ENCODE assay signal across 28 mouse cellular contexts in the genomic region with DNA sequence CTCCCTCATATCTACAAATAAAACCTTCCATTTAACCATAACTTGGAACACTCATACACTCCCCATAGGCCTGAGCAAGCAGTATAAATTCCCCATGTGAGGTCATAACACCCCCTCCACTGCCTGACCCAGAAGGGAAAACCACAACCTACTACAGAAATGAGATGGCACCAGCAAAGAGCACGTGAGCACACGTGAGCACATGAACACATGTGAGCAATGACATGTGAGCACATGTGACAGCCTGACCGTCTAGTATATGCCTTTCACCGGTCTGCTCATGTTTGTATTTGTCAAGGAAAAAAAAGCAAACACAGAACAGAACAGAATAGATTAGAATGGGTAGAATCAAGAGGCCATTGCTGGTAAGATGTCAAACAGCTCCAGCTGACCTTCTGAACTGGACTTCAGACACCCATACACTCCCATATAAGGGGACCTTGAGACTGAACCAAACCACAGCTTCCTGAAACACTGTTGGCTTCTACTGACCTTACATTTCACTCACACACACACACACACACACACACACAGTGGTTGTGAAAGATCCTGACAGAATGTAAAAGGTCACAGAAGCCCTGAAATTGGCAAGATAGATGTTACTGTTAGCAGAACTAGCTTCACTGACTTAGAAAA. TPM values are rescaled to one million over a fixed set of nuclear protein-coding genes. Genes with fewer than 3 reads are reported as not detected.
DNase-seq lines count a peak whose midpoint lies in the region; ATAC-seq and TF ChIP-seq lines count a peak whose summit lies in the region.
"Not testable (repeated sequence)": the region's sequence is repeated elsewhere in the genome, so short reads cannot be mapped to it uniquely, and the experiment has no call there.
"Had no signal": no experiment of that assay in that cellular context is flagged by ENCODE, and none has a peak within 500 bp of the region (broad histone marks: within the 10 kb centered on the region; RNA-seq: fewer than 3 reads in every experiment).

No protein-coding gene starts in this region.

- not testable (repeated sequence) for H3K36me3 ChIP-seq in CH12.LX (replicated peaks in 1 of 2; ENCODE audit: control insufficient read depth in 1 of 2, insufficient read depth in 1 of 2, low read length in 1 of 2); intestine, embryonic 14.5 days (ENCODE audit: control insufficient read depth, insufficient read depth, low read length); liver, postnatal 0 days (replicated peaks; ENCODE audit: insufficient read depth, low read length)

- H3K4me1 ChIP-seq in CH12.LX (ENCODE audit: control insufficient read depth in 1 of 2, insufficient read depth in 2 of 2); intestine, embryonic 14.5 days (replicated peaks; ENCODE audit: control insufficient read depth, insufficient read depth, low read length); liver, postnatal 0 days (ENCODE audit: insufficient read depth): not testable (repeated sequence)

- not testable (repeated sequence) for H3K4me2 ChIP-seq in CH12.LX (ENCODE audit: insufficient read depth, low read depth, poor library complexity, severe bottlenecking); intestine, embryonic 14.5 days (ENCODE audit: low read length); liver, postnatal 0 days (ENCODE audit: low read depth, low read length)

- TF ChIP-seq EP300 in CH12.LX (IDR thresholded peaks at IDR 0.05; ENCODE audit: low read length); liver, postnatal 0 days (IDR thresholded peaks at IDR 0.05; ENCODE audit: low read depth): not testable (repeated sequence)

- H3K9me3 ChIP-seq in CH12.LX (replicated peaks; ENCODE audit: low read length); intestine, embryonic 14.5 days (ENCODE audit: control insufficient read depth, low read length); liver, postnatal 0 days (ENCODE audit: low read length): not testable (repeated sequence)

- not testable (repeated sequence) for TF ChIP-seq POLR2A in CH12.LX (IDR thresholded peaks at IDR 0.05; ENCODE audit: low read depth, low read length)

- H3K9ac ChIP-seq in CH12.LX (ENCODE audit: insufficient read depth, low read depth); intestine, embryonic 14.5 days (ENCODE audit: low read length); liver, postnatal 0 days (replicated peaks): not testable (repeated sequence)

- H3K79me2 ChIP-seq in CH12.LX (replicated peaks; ENCODE audit: control insufficient read depth, extremely low read depth, insufficient read depth, poor library complexity, severe bottlenecking) = not testable (repeated sequence)

- in situ Hi-C loops in CH12.LX (cut with MboI; ENCODE audit: low pct_ligation_motif_present, low pct_unique_long_range_greater_than_20kb, low sequenced_read_pairs) = not testable (repeated sequence)

- ATAC-seq in granulocyte monocyte progenitor cell, adult 5-6 weeks (replicated peaks; ENCODE audit: poor library complexity, severe bottlenecking) = peak; percentile 77
- not testable (repeated sequence) for ATAC-seq in intestine, embryonic 14.5 days (replicated peaks; ENCODE audit: low FRiP score, low TSS enrichment, low read depth)
- ATAC-seq in liver, postnatal 0 days = peak; percentile 77
- ATAC-seq in megakaryocyte-erythroid progenitor cell, adult 5-6 weeks (replicated peaks; ENCODE audit: low FRiP score, low TSS enrichment, poor library complexity, severe bottlenecking) = 0 out of 2 replicates have a peak, but pooled peaks have one; percentile 30

- not testable (repeated sequence) for H3K27me3 ChIP-seq in CH12.LX (replicated peaks); intestine, embryonic 14.5 days (replicated peaks; ENCODE audit: control insufficient read depth, insufficient read depth, low read length); liver, postnatal 0 days (ENCODE audit: insufficient read depth, low read length)

- H3K4me3 ChIP-seq in CH12.LX (replicated peaks in 1 of 3; ENCODE audit: low read depth in 2 of 3, low read length in 2 of 3, poor library complexity in 1 of 3); intestine, embryonic 14.5 days (ENCODE audit: low read depth, low read length); liver, postnatal 0 days (ENCODE audit: low read depth, low read length): not testable (repeated sequence)

- TF ChIP-seq CTCF in CH12.LX (conservative IDR thresholded peaks at IDR 0.05 in 1 of 2, IDR thresholded peaks at IDR 0.05 in 1 of 2; ENCODE audit: low read depth in 2 of 2, low read length in 2 of 2); liver, postnatal 0 days (IDR thresholded peaks at IDR 0.05; ENCODE audit: low read depth): not testable (repeated sequence)

- not testable (repeated sequence) for H3K27ac ChIP-seq in CH12.LX (ENCODE audit: insufficient read depth, low read depth); intestine, embryonic 14.5 days (ENCODE audit: low read depth); liver, postnatal 0 days (ENCODE audit: low read depth)

- DNase-seq in 416B (ENCODE audit: low read depth) (peak; percentile 88), CH12.LX (ENCODE audit: extremely low read depth) (peak; percentile 58)
- peak; percentile 55 for DNase-seq in adrenal gland, postnatal 10 days
- peak; percentile 2 for DNase-seq in intestine, embryonic 14.5 days (ENCODE audit: low spot score)
- not testable (repeated sequence) for DNase-seq in liver, postnatal 0 days
- DNase-seq in ovary, adult 18-20 months (ENCODE audit: low spot score) = peak; percentile 12

- WGBS in intestine, embryonic 14.5 days = 85% methylated on average over 4 of the region's 4 CpGs
- WGBS in liver, postnatal 0 days (ENCODE audit: insufficient replicate concordance) = 67% methylated on average over 4 of the region's 4 CpGs

- dilution Hi-C loops in CH12.LX (cut with MboI; ENCODE audit: extremely low pct_ligation_motif_present, extremely low pct_unique_long_range_greater_than_20kb, low sequenced_read_pairs) = not testable (repeated sequence)

- not testable (repeated sequence) for TF ChIP-seq RAD21 in CH12.LX (IDR thresholded peaks at IDR 0.05; ENCODE audit: low read depth, low read length)

TF ChIP-seq in CH12.LX, 34 proteins besides CTCF, POLR2A, EP300 and RAD21:
- peak; percentile 78 for TF ChIP-seq ETS1 (conservative IDR thresholded peaks at IDR 0.05; ENCODE audit: low read depth, low read length)
- TF ChIP-seq BHLHE40 (IDR thresholded peaks at IDR 0.05; ENCODE audit: low read depth, low read length) = peak; percentile 88
- peak; percentile 44; the same call in 1 of the 2 replicates for TF ChIP-seq JUND (conservative IDR thresholded peaks at IDR 0.05; ENCODE audit: low read depth, low read length)
- TF ChIP-seq IRF4 (IDR thresholded peaks at IDR 0.05; ENCODE audit: low read depth, low read length) = peak; percentile 67
- peak; percentile 37; the same call in 1 of the 2 replicates for TF ChIP-seq JUN (IDR thresholded peaks at IDR 0.05; ENCODE audit: insufficient read depth, low read depth, low read length)
- peak; percentile 43; the same call in 1 of the 2 replicates for TF ChIP-seq MYC (IDR thresholded peaks at IDR 0.05; ENCODE audit: low read depth, low read length)
- peak; percentile 59; the same call in 1 of the 2 replicates for TF ChIP-seq MAX (IDR thresholded peaks at IDR 0.05; ENCODE audit: low read length)
TF ChIP-seq in CH12.LX: peak in this region for 7; not testable (repeated sequence) for 27.

RNA-seq across cellular contexts. Expression of a gene that starts 13.1 kb away (rescaled TPM):
- 0.55 and 0.71 TPM in 2 replicates for total RNA-seq in CH12.LX (2012; rRNA removed)
- 2.2 and 2.7 TPM in 2 replicates for total RNA-seq in CH12.LX (2014; rRNA removed)
- 2.0 and 2.4 TPM in 2 replicates for polyA plus RNA-seq in CH12.LX (2012; ENCODE audit: insufficient read length, low read depth)
- under 1 TPM; 0.27 to 0.39 TPM for total RNA-seq in adrenal gland, postnatal 10 days (2021)
- total RNA-seq in granulocyte monocyte progenitor cell, adult 5-6 weeks (2014; fragmentation: Nextera tagmentation) = not detected in 2 replicates
- total RNA-seq in granulocyte monocyte progenitor cell, adult 5-6 weeks (2017) = not detected in 2 replicates
- polyA plus RNA-seq in intestine, embryonic 14.5 days (2014; fragmentation: Nextera tagmentation; extraction: Ambion mirVana) = not detected in 2 replicates
- polyA plus RNA-seq in liver, postnatal 0 days (2015; fragmentation: Nextera tagmentation; extraction: Ambion mirVana) = 0.05 TPM in 1 of 2 replicates, not detected in the other
- not detected in 2 replicates for total RNA-seq in megakaryocyte-erythroid progenitor cell, adult 5-6 weeks (2014; fragmentation: Nextera tagmentation)
- total RNA-seq in megakaryocyte-erythroid progenitor cell, adult 5-6 weeks (2017) = 0.33 TPM in 1 of 2 replicates, not detected in the other
- total RNA-seq: gastrocnemius, adult 18-20 months; gastrocnemius, postnatal 25 days; heart, adult 2 months; heart, postnatal 4 days had no signal
- polyA plus RNA-seq: embryonic facial prominence, embryonic 13.5 days; forebrain, embryonic 10.5 days; forebrain, embryonic 15.5 days; G1E; heart, embryonic 12.5 days; heart, postnatal 0 days; hindbrain, embryonic 14.5 days; intestine, embryonic 15.5 days; kidney, postnatal 0 days; limb, embryonic 10.5 days; liver, embryonic 14.5 days; lung, embryonic 14.5 days; midbrain, embryonic 14.5 days; neural tube, embryonic 12.5 days; stomach, embryonic 15.5 days; urinary bladder, adult 2 months had no signal
